1 mouse cellular context compared by ENCODE assay signal in the genomic region with DNA sequence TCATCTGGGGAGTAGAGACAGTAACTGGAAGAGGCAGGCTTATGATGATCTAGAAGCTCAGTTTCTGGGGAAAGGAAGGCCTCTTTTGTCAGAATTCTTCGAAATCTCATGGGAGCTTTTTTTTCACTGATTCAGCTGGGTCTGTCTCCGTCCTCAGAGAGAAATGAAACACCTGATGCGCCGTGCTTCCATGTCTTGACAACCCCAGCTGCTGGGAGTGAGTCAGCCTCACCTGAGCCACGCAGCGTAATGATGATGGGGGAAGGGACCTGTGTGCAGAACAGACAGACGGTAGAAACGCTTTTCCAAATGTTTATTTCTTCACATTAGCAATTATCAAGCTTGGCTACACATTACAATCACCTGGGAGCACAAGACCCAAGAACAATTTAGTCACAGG.
TF ChIP-seq lines count a peak whose summit lies in the region.

No protein-coding gene starts in this region.

TF ChIP-seq in CH12.LX, 34 proteins besides CTCF, POLR2A, EP300 and RAD21 (continued from another document):
- TF ChIP-seq CHD1 (IDR thresholded peaks at IDR 0.05; ENCODE audit: low read depth, low read length), result no peak
